Mouse (Mus musculus): ENCODE measurements around the gene Loxl4. TPM values are rescaled to one million over a fixed set of nuclear protein-coding genes. Genes with fewer than 3 reads are reported as not detected.

The Loxl4 gene
- polyA plus RNA-seq, 1 experiment from 2014 or later, result 1.6 TPM

DNA sequence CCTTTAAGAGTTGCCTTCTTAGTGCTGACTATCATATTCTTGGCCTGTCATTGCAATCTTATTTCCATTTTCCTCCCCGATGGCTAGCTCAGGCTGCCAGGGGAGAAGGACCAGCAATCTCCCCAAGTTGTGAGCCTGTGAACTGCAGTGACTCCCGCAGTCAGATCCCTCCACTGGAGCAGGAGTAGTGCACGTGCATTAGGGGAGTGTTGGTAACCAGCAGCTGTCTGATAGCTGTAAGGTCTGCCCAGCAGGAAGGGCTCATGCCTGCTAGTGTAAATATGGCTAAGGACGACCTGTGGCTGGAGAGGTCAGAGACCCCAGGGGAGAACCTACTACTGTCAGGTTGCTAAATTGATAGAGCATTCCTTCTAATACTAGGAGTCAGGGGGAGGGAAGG is 31.9 kb downstream of the Loxl4 start:
- H3K9ac ChIP-seq (replicated peaks; ENCODE audit: low read length), result no peak overlapping the region
- H3K36me3 ChIP-seq (ENCODE audit: insufficient read depth, low read length), result peaks cover 10% of the 10 kb centered on the region
- no peaks in the 10 kb centered on the region for H3K27me3 ChIP-seq (ENCODE audit: insufficient read depth, low read length)
- ATAC-seq (ENCODE audit: low FRiP score, low TSS enrichment), result no peak
- no peak overlapping the region for H3K27ac ChIP-seq (ENCODE audit: low read length)
- WGBS, result 46% methylated on average over 4 of the region's 4 CpGs
- no peak overlapping the region for H3K4me3 ChIP-seq (ENCODE audit: low read length)
- H3K4me2 ChIP-seq (replicated peaks; ENCODE audit: low read depth, low read length), result no peak overlapping the region
- no peaks in the 10 kb centered on the region for H3K4me1 ChIP-seq (ENCODE audit: insufficient read depth, low read length)
- H3K9me3 ChIP-seq (ENCODE audit: low read length), result no peaks in the 10 kb centered on the region

DNA sequence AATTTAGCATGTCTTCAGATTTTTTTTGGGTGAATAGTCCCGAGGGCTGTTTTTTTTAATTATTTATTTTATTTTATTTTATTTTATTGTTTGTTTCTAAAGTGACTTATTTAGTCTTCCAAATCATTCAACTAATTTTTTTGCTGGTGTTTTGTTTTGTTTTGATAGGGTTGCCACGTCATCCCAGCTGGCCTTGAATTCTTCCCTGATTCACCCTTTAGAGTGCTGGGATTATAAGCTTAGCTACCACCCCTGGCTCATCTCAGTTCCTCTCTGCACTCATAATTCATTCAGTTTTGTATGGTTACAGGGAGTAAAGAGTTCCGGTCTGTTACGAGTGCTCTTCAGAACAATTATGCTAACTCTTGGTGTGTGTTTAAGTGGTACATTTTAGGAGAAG is 34.0 kb downstream of the Loxl4 start:
- Histone ChIP-seq H3K4me2 (replicated peaks; ENCODE audit: low read depth, low read length) (no peak overlapping the region), H3K27ac (ENCODE audit: low read length) (no peak overlapping the region), H3K27me3 (ENCODE audit: insufficient read depth, low read length) (no peaks in the 10 kb centered on the region), H3K9ac (replicated peaks; ENCODE audit: low read length) (no peak overlapping the region), H3K4me1 (ENCODE audit: insufficient read depth, low read length) (no peaks in the 10 kb centered on the region), H3K4me3 (ENCODE audit: low read length) (no peak overlapping the region), H3K36me3 (ENCODE audit: insufficient read depth, low read length) (0 out of 2 replicates have a peak, but pooled peaks cover under 1% of the 10 kb centered on the region), H3K9me3 (ENCODE audit: low read length) (no peaks in the 10 kb centered on the region)
- ATAC-seq (ENCODE audit: low FRiP score, low TSS enrichment), result no peak
- 79% methylated on average over 4 of the region's 4 CpGs for WGBS

- Histone ChIP-seq H3K27ac (ENCODE audit: low read length) (no peak overlapping the region), H3K9me3 (ENCODE audit: low read length) (no peaks in the 10 kb centered on the region), H3K4me1 (ENCODE audit: insufficient read depth, low read length) (no peaks in the 10 kb centered on the region), H3K36me3 (ENCODE audit: insufficient read depth, low read length) (no peaks in the 10 kb centered on the region), H3K4me3 (ENCODE audit: low read length) (no peak overlapping the region), H3K9ac (replicated peaks; ENCODE audit: low read length) (no peak overlapping the region), H3K27me3 (ENCODE audit: insufficient read depth, low read length) (no peaks in the 10 kb centered on the region), H3K4me2 (replicated peaks; ENCODE audit: low read depth, low read length) (no peak overlapping the region)
- WGBS, result 73% methylated on average over 1 of the region's 1 CpGs
- ATAC-seq (ENCODE audit: low FRiP score, low TSS enrichment), result no peak
These were observed 35.8 kb downstream of the Loxl4 start for GRCm38 (mm10) chr19:42576856-42577255.

DNA sequence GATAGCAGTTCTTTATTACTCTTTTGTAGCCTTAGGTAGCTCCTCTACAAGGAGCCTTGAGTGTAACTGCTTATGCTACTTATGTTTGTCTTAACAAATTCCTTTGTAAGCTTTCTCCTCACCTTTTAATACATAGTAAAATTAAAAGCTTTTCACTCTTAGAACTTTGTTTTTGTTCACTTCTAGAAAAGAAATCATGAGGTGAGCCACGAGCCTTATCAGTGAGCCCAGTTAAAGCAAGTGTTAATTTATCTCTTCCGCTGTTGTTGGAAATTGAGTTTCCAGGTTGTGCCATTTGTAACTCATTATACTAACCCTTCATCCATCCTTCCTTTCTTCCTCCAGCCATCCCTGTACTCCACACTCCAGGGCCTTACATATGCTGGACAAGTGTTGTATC is 37.3 kb downstream of the Loxl4 start:
- H3K4me3 ChIP-seq (ENCODE audit: low read length), result no peak overlapping the region
- no peaks in the 10 kb centered on the region for H3K9me3 ChIP-seq (ENCODE audit: low read length)
- no peak for ATAC-seq (ENCODE audit: low FRiP score, low TSS enrichment)
- H3K9ac ChIP-seq (replicated peaks; ENCODE audit: low read length), result no peak overlapping the region
- no peak overlapping the region for H3K27ac ChIP-seq (ENCODE audit: low read length)
- no peaks in the 10 kb centered on the region for H3K36me3 ChIP-seq (ENCODE audit: insufficient read depth, low read length)
- no peaks in the 10 kb centered on the region for H3K4me1 ChIP-seq (ENCODE audit: insufficient read depth, low read length)
- 87% methylated on average over 2 of the region's 2 CpGs for WGBS
- no peak overlapping the region for H3K4me2 ChIP-seq (replicated peaks; ENCODE audit: low read depth, low read length)
- no peaks in the 10 kb centered on the region for H3K27me3 ChIP-seq (ENCODE audit: insufficient read depth, low read length)

DNA sequence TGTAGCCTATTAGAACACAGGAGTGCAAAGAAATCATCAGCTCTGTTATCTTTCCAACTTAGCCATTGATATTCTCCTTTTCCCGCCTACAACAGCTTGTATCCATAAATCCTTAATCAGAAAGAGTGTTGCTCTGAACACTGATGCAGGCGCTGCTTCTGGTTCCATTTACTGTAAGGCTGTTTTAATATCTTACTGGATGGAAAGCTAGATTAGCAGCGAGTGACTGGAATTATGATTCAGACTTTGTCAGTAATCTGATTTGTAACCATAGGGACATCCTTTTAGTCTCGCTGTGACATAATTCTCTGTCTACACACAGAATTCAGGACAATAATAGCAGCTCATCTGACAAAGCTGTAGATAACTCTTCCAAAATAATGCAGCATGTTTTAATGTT is 41.3 kb downstream of the Loxl4 start:
- no peak overlapping the region for H3K4me2 ChIP-seq (replicated peaks; ENCODE audit: low read depth, low read length)
- H3K27ac ChIP-seq (ENCODE audit: low read length), result no peak overlapping the region
- no peaks in the 10 kb centered on the region for H3K36me3 ChIP-seq (ENCODE audit: insufficient read depth, low read length)
- H3K9ac ChIP-seq (replicated peaks; ENCODE audit: low read length), result no peak overlapping the region
- no peak overlapping the region for H3K4me3 ChIP-seq (ENCODE audit: low read length)
- ATAC-seq (ENCODE audit: low FRiP score, low TSS enrichment), result no peak
- WGBS, result 84% methylated on average over 4 of the region's 4 CpGs
- no peaks in the 10 kb centered on the region for H3K4me1 ChIP-seq (ENCODE audit: insufficient read depth, low read length)
- no peaks in the 10 kb centered on the region for H3K27me3 ChIP-seq (ENCODE audit: insufficient read depth, low read length)
- H3K9me3 ChIP-seq (ENCODE audit: low read length), result no peaks in the 10 kb centered on the region

DNA sequence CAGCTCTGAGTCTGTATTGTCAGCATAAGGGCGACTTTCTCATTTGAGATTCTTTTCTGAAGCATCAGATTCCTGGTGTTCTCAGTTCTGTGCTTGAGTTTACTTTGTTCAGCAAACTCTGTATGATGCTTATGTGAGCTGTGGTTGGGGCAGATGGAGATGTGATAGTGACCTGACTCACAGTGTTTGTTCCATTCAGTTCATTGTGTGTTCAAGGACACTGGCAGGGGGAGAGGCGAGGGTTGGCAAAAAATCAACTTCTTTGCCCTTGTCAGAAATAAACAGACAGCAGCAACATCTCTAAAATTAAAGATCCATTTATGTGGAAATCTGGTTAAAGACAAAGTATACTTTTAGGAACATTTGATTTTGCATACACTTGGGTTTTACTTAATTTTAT is 43.5 kb downstream of the Loxl4 start:
- no peaks in the 10 kb centered on the region for H3K9me3 ChIP-seq (ENCODE audit: low read length)
- no peak overlapping the region for H3K9ac ChIP-seq (replicated peaks; ENCODE audit: low read length)
- 88% methylated on average over 2 of the region's 2 CpGs for WGBS
- no peaks in the 10 kb centered on the region for H3K4me1 ChIP-seq (ENCODE audit: insufficient read depth, low read length)
- no peak overlapping the region for H3K4me2 ChIP-seq (replicated peaks; ENCODE audit: low read depth, low read length)
- no peak overlapping the region for H3K4me3 ChIP-seq (ENCODE audit: low read length)
- H3K27me3 ChIP-seq (ENCODE audit: insufficient read depth, low read length), result no peaks in the 10 kb centered on the region
- no peak overlapping the region for H3K27ac ChIP-seq (ENCODE audit: low read length)
- no peak for ATAC-seq (ENCODE audit: low FRiP score, low TSS enrichment)
- no peaks in the 10 kb centered on the region for H3K36me3 ChIP-seq (ENCODE audit: insufficient read depth, low read length)

DNA sequence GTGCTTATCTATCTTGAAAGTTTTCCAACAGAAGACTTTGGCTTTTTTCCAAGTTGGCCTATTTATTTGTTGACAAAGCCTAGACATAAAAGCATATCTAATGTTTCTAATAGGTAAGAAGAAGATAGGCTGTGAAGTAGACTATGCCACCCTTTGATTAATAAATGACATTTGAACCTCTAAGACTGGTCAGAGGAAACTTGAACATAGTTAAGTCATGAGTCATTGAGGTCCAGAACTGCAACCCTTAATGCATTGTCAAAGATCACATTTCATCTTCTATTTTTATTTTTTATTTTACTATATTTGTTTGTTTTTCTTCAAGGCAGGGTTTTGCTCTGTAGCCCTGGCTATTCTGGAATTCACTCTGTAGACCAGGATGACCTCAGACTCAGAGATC is 45.6 kb downstream of the Loxl4 start:
- H3K9me3 ChIP-seq (ENCODE audit: low read length), result no peaks in the 10 kb centered on the region
- ATAC-seq (ENCODE audit: low FRiP score, low TSS enrichment), result no peak
- no peaks in the 10 kb centered on the region for H3K27me3 ChIP-seq (ENCODE audit: insufficient read depth, low read length)
- no peak overlapping the region for H3K4me2 ChIP-seq (replicated peaks; ENCODE audit: low read depth, low read length)
- H3K9ac ChIP-seq (replicated peaks; ENCODE audit: low read length), result no peak overlapping the region
- no peaks in the 10 kb centered on the region for H3K4me1 ChIP-seq (ENCODE audit: insufficient read depth, low read length)
- H3K27ac ChIP-seq (ENCODE audit: low read length), result no peak overlapping the region
- no peak overlapping the region for H3K4me3 ChIP-seq (ENCODE audit: low read length)
- H3K36me3 ChIP-seq (ENCODE audit: insufficient read depth, low read length), result 0 out of 2 replicates have a peak, but pooled peaks cover 8% of the 10 kb centered on the region

GRCm38 (mm10) chr19:42566283-42567019 is 46.2 kb downstream of the Loxl4 start:
- Histone ChIP-seq H3K4me1 (ENCODE audit: insufficient read depth, low read length) (no peaks in the 10 kb centered on the region), H3K4me2 (replicated peaks; ENCODE audit: low read depth, low read length) (no peak overlapping the region), H3K9me3 (ENCODE audit: low read length) (no peaks in the 10 kb centered on the region), H3K27me3 (ENCODE audit: insufficient read depth, low read length) (no peaks in the 10 kb centered on the region), H3K27ac (ENCODE audit: low read length) (no peak overlapping the region), H3K36me3 (ENCODE audit: insufficient read depth, low read length) (0 out of 2 replicates have a peak, but pooled peaks cover 8% of the 10 kb centered on the region), H3K9ac (replicated peaks; ENCODE audit: low read length) (no peak overlapping the region), H3K4me3 (ENCODE audit: low read length) (no peak overlapping the region)
- ATAC-seq (ENCODE audit: low FRiP score, low TSS enrichment), result no peak
- WGBS, result 87% methylated on average over 4 of the region's 4 CpGs

- no peaks in the 10 kb centered on the region for H3K4me1 ChIP-seq (ENCODE audit: insufficient read depth, low read length)
- no peaks in the 10 kb centered on the region for H3K9me3 ChIP-seq (ENCODE audit: low read length)
- 0 out of 2 replicates have a peak, but pooled peaks cover 8% of the 10 kb centered on the region for H3K36me3 ChIP-seq (ENCODE audit: insufficient read depth, low read length)
- H3K4me2 ChIP-seq (replicated peaks; ENCODE audit: low read depth, low read length), result no peak overlapping the region
- H3K4me3 ChIP-seq (ENCODE audit: low read length), result no peak overlapping the region
- H3K9ac ChIP-seq (replicated peaks; ENCODE audit: low read length), result no peak overlapping the region
- H3K27ac ChIP-seq (ENCODE audit: low read length), result no peak overlapping the region
- ATAC-seq (ENCODE audit: low FRiP score, low TSS enrichment), result no peak
- no peaks in the 10 kb centered on the region for H3K27me3 ChIP-seq (ENCODE audit: insufficient read depth, low read length)
- WGBS, result 93% methylated on average over 3 of the region's 3 CpGs
These were observed 48.8 kb downstream of the Loxl4 start for GRCm38 (mm10) chr19:42563726-42564270.

DNA sequence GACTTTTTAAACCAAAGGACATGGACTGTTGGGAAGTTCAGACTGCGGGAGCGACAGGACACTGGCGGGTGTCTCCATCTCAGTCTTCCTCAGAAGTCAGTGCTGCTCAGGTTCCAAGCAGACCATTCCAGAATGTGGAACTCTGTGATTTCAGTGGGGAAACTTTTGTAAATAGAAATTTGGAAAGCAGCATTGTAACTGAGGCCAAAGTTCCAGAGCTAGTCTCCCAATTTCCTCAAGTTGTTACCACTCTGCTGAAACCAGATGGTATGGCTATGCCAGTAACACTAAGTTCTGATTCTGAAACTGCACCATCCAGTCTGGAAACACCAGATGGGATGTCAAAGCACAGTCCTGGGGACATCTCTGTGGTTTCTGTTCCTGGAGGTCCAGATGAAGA is 49.6 kb downstream of the Loxl4 start:
- no peaks in the 10 kb centered on the region for H3K9me3 ChIP-seq (ENCODE audit: low read length)
- ATAC-seq (ENCODE audit: low FRiP score, low TSS enrichment), result no peak
- no peak overlapping the region for H3K4me3 ChIP-seq (ENCODE audit: low read length)
- H3K27ac ChIP-seq (ENCODE audit: low read length), result no peak overlapping the region
- H3K36me3 ChIP-seq (ENCODE audit: insufficient read depth, low read length), result 0 out of 2 replicates have a peak, but pooled peaks cover 8% of the 10 kb centered on the region
- 91% methylated on average over 3 of the region's 3 CpGs for WGBS
- no peak overlapping the region for H3K9ac ChIP-seq (replicated peaks; ENCODE audit: low read length)
- no peaks in the 10 kb centered on the region for H3K4me1 ChIP-seq (ENCODE audit: insufficient read depth, low read length)
- H3K27me3 ChIP-seq (ENCODE audit: insufficient read depth, low read length), result no peaks in the 10 kb centered on the region
- H3K4me2 ChIP-seq (replicated peaks; ENCODE audit: low read depth, low read length), result no peak overlapping the region
